Mouse (Mus musculus): ENCODE data around the gene Gm10024.
"Not testable (repeated sequence)": the region's sequence is repeated elsewhere in the genome, so short reads cannot be mapped to it uniquely, and the experiment has no call there.

Gm10024 gene

DNA sequence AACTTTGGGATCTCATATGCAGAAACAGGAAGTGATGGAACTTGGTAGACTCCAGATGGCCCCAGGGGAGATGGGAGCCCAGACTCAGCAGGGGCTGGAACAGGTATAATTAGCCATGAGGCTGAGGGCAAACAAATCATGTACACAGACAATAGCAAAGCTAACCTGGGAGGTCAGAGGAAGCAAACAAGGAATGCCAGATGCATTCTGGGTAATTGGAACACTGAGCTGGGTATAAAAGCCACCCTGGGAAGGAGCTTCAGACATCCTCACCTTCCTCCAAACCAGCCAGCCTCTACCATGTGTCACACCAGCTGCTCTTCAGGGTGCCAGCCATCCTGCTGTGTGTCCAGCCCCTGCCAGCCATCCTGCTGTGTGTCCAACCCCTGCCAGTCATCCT lies at the start of gene Gm10024:
Gm10024 (plus strand) TSS at position 301 of the 400 bp plus-strand sequence.
- not testable (repeated sequence) for DNase-seq

DNA sequence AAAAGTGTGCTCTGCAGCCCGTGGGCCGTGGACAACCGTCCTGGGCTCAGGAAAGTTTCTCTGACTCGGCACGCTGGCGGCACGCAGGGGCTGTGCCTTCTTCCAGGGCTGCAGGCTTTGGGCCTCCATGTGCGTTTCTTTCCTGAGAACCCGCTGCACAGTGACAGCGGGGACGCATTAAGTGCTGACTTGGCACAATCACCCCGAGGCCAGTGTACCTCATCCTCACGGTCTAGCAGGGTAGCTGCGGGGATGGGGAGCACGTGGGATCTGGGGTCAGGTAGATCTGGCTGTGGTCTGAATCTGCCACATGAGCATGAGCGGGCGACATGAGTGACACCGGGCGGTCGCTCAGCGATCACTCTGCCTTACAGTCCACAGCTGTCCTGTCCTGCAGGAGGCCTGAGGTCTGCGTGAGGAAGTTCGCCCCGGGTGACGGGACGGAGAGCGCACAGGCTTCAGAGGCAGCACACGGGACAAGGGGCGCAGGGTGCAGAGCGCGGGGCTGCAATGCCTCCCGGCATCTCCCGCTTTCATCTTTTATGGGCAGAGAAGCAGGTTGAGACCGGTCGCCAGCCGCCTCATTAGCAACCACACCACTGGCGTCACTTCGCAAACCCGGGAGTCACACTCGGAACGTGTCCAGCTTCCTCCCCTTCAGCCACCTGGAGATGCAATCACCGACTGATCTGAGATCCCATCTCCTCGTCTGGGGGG lies 47.1 kb upstream of the Gm10024 start:
- no peak for DNase-seq

DNA sequence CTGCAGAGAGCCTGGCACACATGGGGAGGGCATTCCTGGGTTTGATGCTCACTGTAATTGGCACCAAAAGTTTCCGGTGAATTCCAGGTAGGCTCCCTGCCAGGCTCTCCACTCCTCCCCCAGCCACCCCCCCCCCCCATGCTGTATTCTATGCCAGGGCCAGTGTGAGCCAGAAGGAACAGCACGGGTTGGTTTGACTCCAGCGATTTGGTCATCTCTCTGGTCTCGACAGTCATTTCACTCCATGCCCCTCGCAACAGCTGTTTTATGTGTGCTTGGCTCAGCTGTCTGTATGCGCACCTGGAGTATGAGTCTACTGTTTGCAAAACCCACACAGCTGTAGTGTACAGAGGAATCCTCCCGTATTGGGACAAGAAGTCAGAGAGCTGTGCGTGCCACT lies 44.9 kb upstream of the Gm10024 start:
- DNase-seq: no peak

DNA sequence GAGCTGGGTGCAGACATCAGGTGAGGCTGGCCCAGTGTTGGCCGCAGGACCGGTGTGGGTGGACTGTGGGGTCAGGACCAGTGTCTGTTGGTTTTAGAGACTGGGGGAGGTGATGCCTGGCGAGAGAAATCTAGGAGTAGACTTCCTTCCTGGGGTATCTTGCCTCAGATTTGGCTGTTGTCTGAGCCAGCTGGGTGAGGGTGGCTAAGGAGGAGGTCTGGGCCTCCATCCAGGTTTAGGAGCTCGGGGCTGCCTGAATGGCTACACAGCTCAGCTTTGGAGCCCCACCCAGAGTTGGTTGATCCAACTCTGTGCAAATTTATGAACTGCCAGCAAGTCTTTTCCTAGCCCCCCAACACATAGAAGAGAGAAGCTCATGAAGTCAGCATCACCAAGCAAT lies 43.9 kb upstream of the Gm10024 start:
- no peak for DNase-seq

DNA sequence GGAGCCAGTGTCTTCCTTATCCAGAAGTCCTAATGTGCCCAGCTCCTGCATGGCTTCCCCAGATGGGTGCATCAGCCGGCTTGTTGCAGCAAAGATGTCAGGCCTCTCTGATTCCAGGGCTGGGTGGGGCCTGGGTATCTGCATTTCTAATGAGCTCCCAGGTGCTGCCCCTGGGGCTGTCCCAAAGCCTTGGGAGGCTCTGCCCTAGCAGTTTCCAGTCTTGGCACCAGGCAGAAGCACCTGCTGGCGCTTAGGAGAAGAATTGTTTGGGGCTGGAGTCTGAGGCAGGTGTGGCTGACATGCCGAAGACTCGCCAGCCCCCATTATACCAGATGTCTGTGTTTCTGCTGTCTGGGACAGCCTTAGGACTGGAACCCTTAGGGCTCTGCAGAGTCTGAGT lies 40.5 kb upstream of the Gm10024 start:
- DNase-seq: no peak

DNA sequence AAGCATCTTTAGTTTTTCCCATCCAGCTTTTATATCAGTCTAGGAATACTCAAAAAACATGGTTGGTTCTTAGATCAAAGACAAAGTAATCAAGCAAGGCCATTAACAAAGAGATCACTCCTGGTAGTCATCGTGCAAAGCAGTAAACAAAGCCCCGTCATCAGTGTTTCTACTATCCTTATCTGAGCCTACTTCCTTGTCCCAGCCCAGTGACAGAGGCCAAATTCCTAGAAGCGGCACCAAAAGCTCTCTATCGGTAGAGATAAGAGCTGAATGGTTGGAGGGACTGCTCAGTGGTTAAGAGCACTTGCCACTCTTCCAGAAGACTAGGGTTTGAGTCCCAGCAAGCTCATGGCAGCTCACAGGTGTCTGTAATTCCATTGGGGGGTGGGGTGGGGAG lies 39.7 kb upstream of the Gm10024 start:
- no peak for DNase-seq

DNA sequence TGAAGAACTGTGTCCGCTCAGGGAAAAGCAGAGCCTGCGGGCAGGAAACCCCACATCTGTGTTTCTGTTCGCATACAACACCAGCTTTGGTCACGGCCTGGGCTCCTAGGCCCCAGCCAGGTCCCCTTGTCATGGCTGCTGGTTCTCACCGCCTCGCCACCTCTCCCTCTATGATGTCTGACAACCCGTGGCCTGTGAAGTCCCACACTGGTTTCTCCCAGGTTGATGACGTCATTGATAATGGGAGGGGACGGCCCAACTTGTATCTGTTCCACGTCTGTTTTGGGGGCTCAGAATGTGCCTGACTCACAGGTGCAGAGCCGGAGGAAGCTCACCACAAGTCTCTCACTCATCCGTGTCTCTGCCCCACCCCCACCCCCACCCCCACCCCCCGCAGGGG lies 37.5 kb upstream of the Gm10024 start:
- no peak for DNase-seq

DNA sequence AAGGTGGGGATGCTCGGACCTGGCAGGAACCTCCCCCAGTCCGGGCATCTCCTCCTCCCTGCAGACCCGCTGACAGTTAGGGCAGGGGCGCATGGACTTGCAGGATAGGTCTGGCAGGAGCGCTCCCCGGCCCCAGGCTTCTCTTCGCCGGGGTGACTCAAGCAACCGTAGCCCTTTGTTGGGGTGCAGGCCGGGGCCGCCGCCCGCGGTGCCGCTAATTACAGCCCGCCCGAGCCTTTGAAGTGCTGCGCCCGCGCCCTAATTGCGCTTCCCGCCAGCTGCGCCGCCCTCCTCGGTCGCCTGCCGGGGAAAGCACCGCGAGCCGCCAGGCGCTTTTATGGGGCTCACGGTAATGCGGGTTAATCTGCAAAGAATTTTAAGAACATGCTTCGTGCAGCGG lies 33.7 kb upstream of the Gm10024 start:
- no peak for DNase-seq

DNA sequence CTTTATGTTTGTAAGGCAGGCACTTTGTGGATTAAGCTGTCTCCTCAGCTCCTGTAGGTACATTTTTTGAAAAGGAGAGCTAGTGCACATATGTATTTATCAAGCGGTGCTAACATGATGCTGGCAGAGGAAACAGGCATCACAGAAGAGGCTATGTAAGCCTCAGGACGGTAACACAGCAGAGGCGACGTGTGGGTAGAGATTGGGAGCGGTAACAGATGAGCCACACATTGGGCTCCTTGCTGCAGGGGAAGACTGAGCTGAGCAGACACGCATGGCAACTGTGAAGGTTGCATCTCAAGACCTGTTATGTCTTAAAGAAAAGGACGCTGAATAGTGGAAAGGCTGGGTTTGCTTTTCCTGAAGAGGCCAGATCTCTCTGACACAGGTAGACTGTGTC lies 28.3 kb upstream of the Gm10024 start:
- no peak for DNase-seq

DNA sequence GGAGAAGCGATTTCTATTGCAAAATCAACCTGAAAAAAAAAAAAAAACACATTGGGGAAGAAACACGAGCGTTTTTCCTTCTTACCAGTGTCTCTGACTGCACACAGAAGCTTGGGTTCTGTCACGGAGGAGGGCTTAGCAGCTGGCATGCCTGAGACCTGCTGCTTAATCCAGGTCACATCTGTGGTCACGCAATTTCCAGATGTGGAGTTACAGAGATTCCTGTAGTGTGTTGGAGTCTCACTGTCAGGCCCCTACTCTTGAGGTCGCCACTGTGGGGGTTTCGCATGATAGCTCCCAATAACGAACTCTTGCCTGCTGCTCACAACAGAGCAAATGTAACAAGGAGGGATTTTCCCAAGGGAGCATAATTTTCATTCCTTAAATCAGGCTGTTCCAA lies 27.1 kb upstream of the Gm10024 start:
- no peak for DNase-seq

DNA sequence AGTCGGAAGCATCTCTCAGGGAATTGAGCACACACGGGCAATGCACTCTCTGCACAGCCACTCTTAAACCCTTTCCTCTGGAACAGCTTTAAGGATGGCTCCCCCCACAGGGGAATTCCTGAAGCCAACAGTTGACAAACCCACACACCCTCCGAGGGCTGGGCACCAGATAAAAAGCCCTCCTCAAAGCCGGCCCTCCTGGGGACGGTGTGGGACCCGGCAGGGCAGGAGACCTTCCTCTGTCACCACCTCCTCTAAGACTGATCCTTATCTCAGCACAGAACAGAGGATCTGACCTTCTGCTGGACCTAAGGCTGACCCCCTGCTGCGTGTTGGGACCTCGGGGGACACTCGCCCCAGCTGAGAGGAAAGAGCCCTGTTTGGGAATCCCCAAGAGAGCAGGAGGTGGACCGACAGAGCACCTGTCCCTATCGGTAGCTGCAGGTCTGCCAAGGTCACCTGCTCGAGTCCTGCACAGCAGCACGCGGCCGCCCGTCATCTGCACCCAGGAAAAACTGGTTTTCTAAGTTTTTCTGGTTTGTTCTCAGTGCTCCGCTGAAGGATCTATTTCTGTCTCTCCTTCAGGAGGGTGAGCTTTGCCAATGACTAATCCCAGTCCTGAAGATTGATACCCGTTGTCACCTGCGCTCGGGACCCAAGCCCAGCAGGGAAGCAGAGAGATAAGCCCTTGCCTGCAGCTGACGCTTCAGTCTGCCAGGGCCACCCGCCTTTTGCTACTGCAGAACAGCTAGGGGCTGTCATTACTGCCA lies 25.2 kb upstream of the Gm10024 start, which contains the start of gene Tspear:
Tspear (plus strand) TSS at position 675 of the 770 bp plus-strand sequence.
- no peak for DNase-seq

DNA sequence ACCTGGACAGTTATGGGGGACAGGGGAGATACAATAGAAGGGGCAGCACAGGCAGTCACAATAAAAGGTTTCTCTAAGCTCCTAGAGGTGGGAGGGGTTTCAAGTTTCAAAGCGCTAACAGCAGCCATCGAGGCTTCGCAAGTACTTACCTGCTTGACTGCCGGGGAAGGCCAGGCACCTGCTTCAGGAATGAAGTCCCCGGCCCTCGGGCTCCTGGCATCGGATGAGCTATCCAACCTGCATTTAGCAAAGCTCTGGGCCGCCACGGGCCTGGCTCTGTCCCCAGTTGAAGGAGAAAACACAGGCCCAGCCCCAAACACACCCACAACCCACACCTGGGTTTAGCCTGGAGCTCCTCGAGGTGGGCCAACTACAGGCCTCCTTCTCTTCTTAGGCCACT lies 24.2 kb upstream of the Gm10024 start:
- no peak for DNase-seq

DNA sequence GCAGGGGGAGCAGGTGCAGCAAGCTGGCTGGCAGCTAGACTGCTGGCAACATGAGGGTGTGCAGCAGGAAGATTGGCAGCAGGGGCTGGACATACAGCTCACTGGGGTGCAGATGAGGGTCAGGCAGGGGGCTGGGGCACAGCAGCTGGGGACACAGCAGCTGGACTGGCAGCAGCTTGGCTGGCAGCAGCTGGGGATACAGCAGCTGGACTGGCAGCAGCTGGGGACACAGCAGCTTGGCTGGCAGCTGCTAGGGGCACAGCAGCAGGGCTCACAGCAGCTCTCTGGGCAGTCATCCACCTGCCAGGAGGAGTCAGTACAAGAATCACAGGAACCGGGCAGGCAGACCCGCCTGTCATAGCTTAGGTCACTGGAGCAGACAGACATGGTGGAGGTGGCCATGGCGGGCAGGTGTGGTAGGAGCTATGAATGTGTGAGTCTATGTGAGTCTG lies 20.9 kb upstream of the Gm10024 start, which contains the start of gene Gm19402:
Gm19402 (minus strand) TSS at position 402 of the 452 bp plus-strand sequence.
- DNase-seq: not testable (repeated sequence)

DNA sequence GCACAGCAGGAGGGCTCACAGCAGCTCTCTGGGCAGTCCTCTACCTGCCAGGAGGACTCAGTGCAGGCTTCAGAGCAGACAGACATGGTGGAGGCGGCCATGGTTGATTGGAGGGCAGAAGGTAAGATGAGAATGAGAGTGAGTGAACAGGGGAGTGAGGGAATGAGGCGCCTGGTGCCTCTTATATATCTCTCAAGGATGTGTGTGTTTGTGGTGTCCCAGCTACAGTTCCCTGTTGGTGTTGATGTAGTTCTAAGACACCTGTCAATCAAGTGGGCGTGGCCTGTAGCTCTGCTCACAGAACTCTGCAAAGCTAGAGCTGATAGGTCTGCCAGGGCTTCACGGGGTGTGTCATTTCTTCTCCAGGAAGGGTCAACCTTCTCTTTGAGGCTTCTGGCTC lies 14.1 kb upstream of the Gm10024 start, which contains the start of gene Gm9508:
Gm9508 (minus strand) TSS at position 101 of the 400 bp plus-strand sequence.
- DNase-seq: no peak

DNA sequence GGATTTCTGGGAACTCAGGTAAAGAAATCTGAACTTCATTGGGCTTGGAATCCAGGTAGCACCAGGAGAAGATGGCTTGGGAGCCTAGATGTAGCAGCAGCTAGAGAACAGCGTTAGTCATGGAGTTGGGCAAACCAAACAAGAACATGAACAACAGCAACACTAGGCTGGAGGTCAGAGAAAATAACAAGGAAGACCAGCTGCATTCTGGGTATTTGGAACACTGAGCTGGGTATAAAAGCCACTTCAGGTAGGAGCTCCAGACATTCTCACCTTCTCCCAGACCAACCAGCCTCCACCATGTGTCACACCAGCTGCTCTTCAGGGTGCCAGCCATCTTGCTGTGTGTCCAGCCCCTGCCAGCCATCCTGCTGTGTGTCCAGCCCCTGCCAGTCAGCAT lies 4.9 kb upstream of the Gm10024 start, which contains the start of gene Gm10272:
Gm10272 (plus strand) TSS at position 301 of the 400 bp plus-strand sequence.
- DNase-seq: no peak

DNA sequence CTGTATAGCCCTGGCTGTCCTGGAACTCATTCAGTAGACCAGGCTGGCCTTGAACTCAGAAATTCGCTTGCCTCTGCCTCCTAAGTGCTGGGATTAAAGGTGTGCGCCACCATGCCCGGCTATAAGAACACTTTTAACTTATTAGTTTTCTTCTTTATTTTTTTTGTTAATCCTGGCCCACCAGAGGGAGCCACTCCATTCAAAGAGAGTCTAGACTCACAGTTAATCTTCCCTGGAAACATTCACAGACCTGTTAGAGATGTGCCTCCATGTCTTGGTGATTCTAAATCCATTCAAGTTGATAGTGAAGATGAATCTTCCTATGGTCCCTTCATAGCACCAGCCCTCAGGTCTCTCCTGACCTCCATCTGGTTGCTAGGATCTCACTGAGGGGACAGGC lies 1.4 kb upstream of the Gm10024 start:
- no peak for DNase-seq

DNA sequence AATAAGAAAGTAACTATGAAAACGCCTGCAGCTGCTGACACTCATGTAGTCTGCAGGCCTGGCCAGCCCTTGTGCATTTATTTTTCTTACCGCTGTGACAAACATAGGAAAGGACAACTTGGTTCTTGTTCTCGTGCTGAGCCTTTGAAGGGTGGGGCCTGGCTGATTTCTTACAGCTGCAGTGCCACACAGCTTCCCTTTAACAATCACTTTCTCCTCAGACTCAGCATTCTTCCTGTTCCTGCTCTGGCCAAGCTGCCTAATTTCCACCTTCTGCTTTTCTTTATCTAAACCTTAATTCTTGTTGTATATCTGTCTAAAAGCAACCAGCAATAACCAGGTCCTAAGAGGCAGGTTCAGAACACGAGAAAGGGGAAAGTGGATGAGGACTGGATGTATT lies 2.5 kb downstream of the Gm10024 start:
- DNase-seq: no peak

DNA sequence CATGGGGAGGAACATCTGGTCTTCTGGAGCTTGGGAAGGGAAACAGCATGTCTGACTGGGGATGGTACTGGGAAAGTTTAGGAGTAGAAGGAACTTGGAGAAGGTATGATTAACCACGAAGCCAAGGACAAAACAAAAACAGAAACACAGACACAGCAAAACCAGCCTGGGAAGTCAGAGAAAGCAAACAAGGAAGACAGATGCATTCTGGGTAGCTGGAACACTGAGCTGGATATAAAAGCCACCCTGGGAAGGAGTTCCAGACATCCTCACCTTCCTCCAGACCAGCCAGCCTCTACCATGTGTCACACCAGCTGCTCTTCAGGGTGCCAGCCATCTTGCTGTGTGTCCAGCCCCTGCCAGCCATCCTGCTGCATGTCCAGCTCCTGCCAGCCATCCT lies 4.2 kb downstream of the Gm10024 start, which contains the start of gene Gm10142:
Gm10142 (plus strand) TSS at position 301 of the 400 bp plus-strand sequence.
- no peak for DNase-seq

DNA sequence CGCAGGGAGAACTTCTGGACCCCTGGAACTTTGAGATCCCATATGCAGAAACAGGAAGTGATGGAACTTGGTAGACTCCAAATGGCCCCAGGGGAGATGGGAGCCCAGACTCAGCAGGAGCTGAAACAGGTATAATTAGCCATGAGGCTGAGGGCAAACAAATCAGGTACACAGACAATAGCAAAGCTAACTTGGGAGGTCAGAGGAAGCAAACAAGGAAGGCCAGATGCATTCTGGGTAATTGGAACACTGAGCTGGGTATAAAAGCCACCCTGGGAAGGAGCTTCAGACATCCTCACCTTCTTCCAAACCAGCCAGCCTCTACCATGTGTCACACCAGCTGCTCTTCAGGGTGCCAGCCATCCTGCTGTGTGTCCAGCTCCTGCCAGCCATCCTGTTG lies 9.0 kb downstream of the Gm10024 start, which contains the start of gene Krtap12-1:
Krtap12-1 (plus strand) TSS at position 301 of the 400 bp plus-strand sequence.
- DNase-seq: not testable (repeated sequence)

DNA sequence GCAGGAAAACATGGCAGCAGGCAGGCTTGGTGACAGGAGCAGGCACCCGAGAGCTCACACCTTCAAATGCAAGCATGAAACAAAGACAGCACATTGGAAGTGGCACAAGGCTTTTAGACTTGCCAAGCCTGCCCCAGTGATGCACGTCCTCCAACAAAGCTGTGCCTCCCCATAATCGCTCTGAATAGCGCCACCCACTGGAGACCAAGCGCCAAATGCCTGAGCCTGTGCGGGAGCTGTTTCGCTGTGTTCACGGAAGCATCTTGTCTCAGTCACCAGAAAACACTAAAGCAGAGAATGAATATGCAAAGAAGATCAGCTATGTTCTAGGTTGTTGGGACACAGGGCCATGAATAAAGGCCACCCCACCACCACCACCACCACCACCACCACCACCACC lies 13.6 kb downstream of the Gm10024 start:
- DNase-seq: no peak

DNA sequence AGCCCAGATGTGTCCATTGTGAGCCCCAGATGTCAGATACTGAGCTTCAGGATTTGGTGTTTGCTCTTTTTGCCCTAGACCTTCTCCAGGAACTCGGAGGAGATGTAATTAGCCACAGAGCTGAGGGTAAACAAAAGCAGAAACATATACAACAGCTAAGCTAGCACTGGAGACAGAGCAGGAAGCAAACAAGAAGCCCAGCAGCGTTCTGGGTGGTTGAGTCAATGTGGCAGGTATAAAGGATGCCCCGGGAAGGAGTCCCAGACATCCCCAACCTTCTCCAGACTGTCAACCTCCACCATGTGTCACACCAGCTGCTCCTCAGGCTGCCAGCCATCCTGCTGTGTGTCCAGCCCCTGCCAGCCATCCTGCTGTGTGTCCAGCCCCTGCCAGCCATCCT lies 14.9 kb downstream of the Gm10024 start, which contains the start of gene Gm10100:
Gm10100 (plus strand) TSS at position 301 of the 400 bp plus-strand sequence.
- no peak for DNase-seq

DNA sequence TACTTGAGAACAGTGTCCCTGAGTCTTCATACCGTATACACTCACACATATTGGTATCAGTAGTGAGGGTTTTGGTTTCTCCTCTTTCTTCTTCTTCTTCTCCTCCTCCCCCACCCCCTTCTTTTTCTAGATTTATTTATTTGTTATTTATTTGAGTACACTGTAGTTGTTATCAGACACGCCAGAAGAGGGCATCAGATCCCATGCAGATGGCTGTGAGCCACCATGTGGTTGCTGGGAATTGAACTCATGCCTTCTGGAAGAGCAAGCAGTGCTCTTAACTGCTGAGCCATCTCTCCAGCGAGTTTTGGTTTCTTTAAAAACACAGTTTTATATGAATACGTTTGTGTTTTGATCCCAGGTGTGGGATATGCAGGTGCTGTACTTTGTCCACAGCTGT lies 17.0 kb downstream of the Gm10024 start:
- DNase-seq: peak in 1 of 2 experiments; percentile 8

DNA sequence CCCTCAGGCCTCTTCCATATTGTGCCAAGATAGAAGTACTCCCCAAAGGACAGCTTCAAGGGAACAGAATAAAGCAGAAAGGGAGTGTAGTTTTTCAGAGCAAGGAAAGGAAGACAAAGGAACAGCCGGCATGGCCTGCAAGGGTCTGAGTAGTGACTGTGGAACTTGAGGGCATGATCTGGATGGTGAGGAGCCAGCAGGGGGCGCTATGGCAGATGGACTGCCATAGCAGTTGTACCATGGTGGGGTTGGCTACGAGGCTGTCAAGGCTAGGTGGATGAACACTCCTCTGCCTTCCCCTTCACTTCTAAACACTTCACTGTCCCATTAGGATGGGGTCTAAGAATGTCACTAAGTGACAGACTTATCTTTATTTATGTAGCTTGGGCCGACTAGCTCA lies 18.0 kb downstream of the Gm10024 start:
- DNase-seq: peak in 1 of 2 experiments; percentile 6

DNA sequence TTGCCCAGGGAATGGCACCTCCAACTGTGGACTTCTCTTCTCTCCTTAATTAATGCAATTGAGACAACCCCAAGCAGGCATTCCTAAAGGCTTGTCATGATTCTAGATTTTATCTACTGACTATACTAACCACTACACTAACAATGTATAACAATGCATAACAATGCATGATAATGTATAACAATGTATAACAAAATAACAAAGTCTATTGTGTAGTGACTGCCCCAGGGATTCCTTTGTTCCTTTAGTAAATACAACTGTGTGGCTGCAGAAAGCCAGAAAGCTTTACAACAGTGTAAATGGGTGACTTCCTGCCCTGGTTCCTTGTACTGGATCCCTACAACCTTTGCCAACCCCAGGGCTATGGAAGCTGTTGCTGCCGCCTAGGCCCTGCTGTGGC lies 24.7 kb downstream of the Gm10024 start:
- DNase-seq: no peak

All from kidney, adult 8-10 months (tissue).